Mouse (Mus musculus): ENCODE measurements around the gene Pcbp1. TPM values are rescaled to one million over a fixed set of nuclear protein-coding genes. Genes with fewer than 3 reads are reported as not detected.

The Pcbp1 gene
- polyA plus RNA-seq, 1 experiment from 2014 or later, result 190 TPM

GRCm38 (mm10) chr6:86503513-86503912 lies 22.6 kb downstream of the Pcbp1 start:
- WGBS, result 82% methylated on average over 4 of the region's 4 CpGs
- Histone ChIP-seq H3K36me3 (ENCODE audit: control insufficient read depth, insufficient read depth, low read length) (no peaks in the 10 kb centered on the region), H3K9me3 (replicated peaks; ENCODE audit: control insufficient read depth, low read length, poor library complexity, severe bottlenecking) (no peaks in the 10 kb centered on the region), H3K27me3 (ENCODE audit: control insufficient read depth, insufficient read depth, low read depth, low read length) (no peaks in the 10 kb centered on the region), H3K9ac (ENCODE audit: low read depth, low read length) (no peak overlapping the region), H3K4me2 (ENCODE audit: low read length) (no peak overlapping the region), H3K4me1 (ENCODE audit: control insufficient read depth, insufficient read depth, low read length) (no peaks in the 10 kb centered on the region), H3K4me3 (ENCODE audit: low read depth, low read length) (no peak overlapping the region), H3K27ac (ENCODE audit: low read length) (no peak overlapping the region)
- no peak for ATAC-seq

- H3K4me3 ChIP-seq (ENCODE audit: low read depth, low read length), result no peak overlapping the region
- no peaks in the 10 kb centered on the region for H3K36me3 ChIP-seq (ENCODE audit: control insufficient read depth, insufficient read depth, low read length)
- H3K27me3 ChIP-seq (ENCODE audit: control insufficient read depth, insufficient read depth, low read depth, low read length), result no peaks in the 10 kb centered on the region
- WGBS, result 68% methylated on average over 5 of the region's 5 CpGs
- no peak overlapping the region for H3K27ac ChIP-seq (ENCODE audit: low read length)
- ATAC-seq, result no peak
- no peak overlapping the region for H3K9ac ChIP-seq (ENCODE audit: low read depth, low read length)
- no peak overlapping the region for H3K4me2 ChIP-seq (ENCODE audit: low read length)
- H3K4me1 ChIP-seq (ENCODE audit: control insufficient read depth, insufficient read depth, low read length), result no peaks in the 10 kb centered on the region
- no peaks in the 10 kb centered on the region for H3K9me3 ChIP-seq (replicated peaks; ENCODE audit: control insufficient read depth, low read length, poor library complexity, severe bottlenecking)
These were observed 26.5 kb downstream of the Pcbp1 start for GRCm38 (mm10) chr6:86499571-86500109.

- no peak overlapping the region for H3K27ac ChIP-seq (ENCODE audit: low read length)
- ATAC-seq, result no peak
- H3K27me3 ChIP-seq (ENCODE audit: control insufficient read depth, insufficient read depth, low read depth, low read length), result no peaks in the 10 kb centered on the region
- no peaks in the 10 kb centered on the region for H3K9me3 ChIP-seq (replicated peaks; ENCODE audit: control insufficient read depth, low read length, poor library complexity, severe bottlenecking)
- WGBS, result 81% methylated on average over 11 of the region's 11 CpGs
- no peak overlapping the region for H3K4me3 ChIP-seq (ENCODE audit: low read depth, low read length)
- no peak overlapping the region for H3K4me2 ChIP-seq (ENCODE audit: low read length)
- no peaks in the 10 kb centered on the region for H3K36me3 ChIP-seq (ENCODE audit: control insufficient read depth, insufficient read depth, low read length)
- no peaks in the 10 kb centered on the region for H3K4me1 ChIP-seq (ENCODE audit: control insufficient read depth, insufficient read depth, low read length)
- H3K9ac ChIP-seq (ENCODE audit: low read depth, low read length), result no peak overlapping the region
These were observed 28.0 kb downstream of the Pcbp1 start for GRCm38 (mm10) chr6:86497942-86498732.

- 27% methylated on average over 13 of the region's 13 CpGs for WGBS
- H3K4me1 ChIP-seq (ENCODE audit: control insufficient read depth, insufficient read depth, low read length), result no peaks in the 10 kb centered on the region
- H3K36me3 ChIP-seq (ENCODE audit: control insufficient read depth, insufficient read depth, low read length), result no peaks in the 10 kb centered on the region
- H3K9ac ChIP-seq (ENCODE audit: low read depth, low read length), result no peak overlapping the region
- no peak for ATAC-seq
- peak overlapping the region; percentile 9; the same call in 1 of the 2 replicates for H3K4me2 ChIP-seq (ENCODE audit: low read length)
- H3K27me3 ChIP-seq (ENCODE audit: control insufficient read depth, insufficient read depth, low read depth, low read length), result no peaks in the 10 kb centered on the region
- H3K4me3 ChIP-seq (ENCODE audit: low read depth, low read length), result no peak overlapping the region
- H3K9me3 ChIP-seq (replicated peaks; ENCODE audit: control insufficient read depth, low read length, poor library complexity, severe bottlenecking), result no peaks in the 10 kb centered on the region
- H3K27ac ChIP-seq (ENCODE audit: low read length), result no peak overlapping the region
These were observed 28.9 kb downstream of the Pcbp1 start for GRCm38 (mm10) chr6:86497071-86497815.

GRCm38 (mm10) chr6:86496585-86496984 lies 29.5 kb downstream of the Pcbp1 start:
- ATAC-seq, result no peak
- Histone ChIP-seq H3K4me1 (ENCODE audit: control insufficient read depth, insufficient read depth, low read length) (no peaks in the 10 kb centered on the region), H3K4me2 (ENCODE audit: low read length) (no peak overlapping the region), H3K4me3 (ENCODE audit: low read depth, low read length) (no peak overlapping the region), H3K36me3 (ENCODE audit: control insufficient read depth, insufficient read depth, low read length) (no peaks in the 10 kb centered on the region), H3K9me3 (replicated peaks; ENCODE audit: control insufficient read depth, low read length, poor library complexity, severe bottlenecking) (no peaks in the 10 kb centered on the region), H3K27me3 (ENCODE audit: control insufficient read depth, insufficient read depth, low read depth, low read length) (no peaks in the 10 kb centered on the region), H3K27ac (ENCODE audit: low read length) (no peak overlapping the region), H3K9ac (ENCODE audit: low read depth, low read length) (no peak overlapping the region)
- WGBS, result 73% methylated on average over 5 of the region's 5 CpGs

GRCm38 (mm10) chr6:86496127-86496526 lies 30.0 kb downstream of the Pcbp1 start:
- WGBS, result 77% methylated on average over 8 of the region's 8 CpGs
- Histone ChIP-seq H3K9ac (ENCODE audit: low read depth, low read length) (no peak overlapping the region), H3K4me3 (ENCODE audit: low read depth, low read length) (no peak overlapping the region), H3K27me3 (ENCODE audit: control insufficient read depth, insufficient read depth, low read depth, low read length) (no peaks in the 10 kb centered on the region), H3K4me1 (ENCODE audit: control insufficient read depth, insufficient read depth, low read length) (no peaks in the 10 kb centered on the region), H3K27ac (ENCODE audit: low read length) (no peak overlapping the region), H3K4me2 (ENCODE audit: low read length) (no peak overlapping the region), H3K9me3 (replicated peaks; ENCODE audit: control insufficient read depth, low read length, poor library complexity, severe bottlenecking) (no peaks in the 10 kb centered on the region), H3K36me3 (ENCODE audit: control insufficient read depth, insufficient read depth, low read length) (no peaks in the 10 kb centered on the region)
- ATAC-seq, result no peak

- no peak for ATAC-seq
- no peaks in the 10 kb centered on the region for H3K27me3 ChIP-seq (ENCODE audit: control insufficient read depth, insufficient read depth, low read depth, low read length)
- H3K9ac ChIP-seq (ENCODE audit: low read depth, low read length), result no peak overlapping the region
- H3K4me1 ChIP-seq (ENCODE audit: control insufficient read depth, insufficient read depth, low read length), result no peaks in the 10 kb centered on the region
- WGBS, result 42% methylated on average over 3 of the region's 3 CpGs
- H3K4me3 ChIP-seq (ENCODE audit: low read depth, low read length), result no peak overlapping the region
- H3K4me2 ChIP-seq (ENCODE audit: low read length), result no peak overlapping the region
- H3K9me3 ChIP-seq (replicated peaks; ENCODE audit: control insufficient read depth, low read length, poor library complexity, severe bottlenecking), result no peaks in the 10 kb centered on the region
- no peaks in the 10 kb centered on the region for H3K36me3 ChIP-seq (ENCODE audit: control insufficient read depth, insufficient read depth, low read length)
- no peak overlapping the region for H3K27ac ChIP-seq (ENCODE audit: low read length)
These were observed 30.5 kb downstream of the Pcbp1 start for GRCm38 (mm10) chr6:86495661-86496060.

GRCm38 (mm10) chr6:86494767-86495166 lies 31.4 kb downstream of the Pcbp1 start:
- H3K4me1 ChIP-seq (ENCODE audit: control insufficient read depth, insufficient read depth, low read length), result no peaks in the 10 kb centered on the region
- H3K27ac ChIP-seq (ENCODE audit: low read length), result no peak overlapping the region
- H3K4me3 ChIP-seq (ENCODE audit: low read depth, low read length), result no peak overlapping the region
- WGBS, result 93% methylated on average over 7 of the region's 7 CpGs
- H3K9me3 ChIP-seq (replicated peaks; ENCODE audit: control insufficient read depth, low read length, poor library complexity, severe bottlenecking), result no peaks in the 10 kb centered on the region
- no peak for ATAC-seq
- H3K4me2 ChIP-seq (ENCODE audit: low read length), result no peak overlapping the region
- no peaks in the 10 kb centered on the region for H3K27me3 ChIP-seq (ENCODE audit: control insufficient read depth, insufficient read depth, low read depth, low read length)
- H3K36me3 ChIP-seq (ENCODE audit: control insufficient read depth, insufficient read depth, low read length), result no peaks in the 10 kb centered on the region
- no peak overlapping the region for H3K9ac ChIP-seq (ENCODE audit: low read depth, low read length)

Data from midbrain, embryonic 16.5 days (tissue).